Mouse (Mus musculus) retina, postnatal 1 day (tissue): ENCODE measurements at regions not wholly inside any gene's neighbourhood (a gene's known extent, or its start where the extent isn't known, plus 50 kb on each side); places are given as distances from the start of the nearest gene placed in this dataset.

Experiments
- DNase-seq: peaks from one replicate; pipeline ENCODE4 v3.0.0-alpha.2; 2012

DNA sequence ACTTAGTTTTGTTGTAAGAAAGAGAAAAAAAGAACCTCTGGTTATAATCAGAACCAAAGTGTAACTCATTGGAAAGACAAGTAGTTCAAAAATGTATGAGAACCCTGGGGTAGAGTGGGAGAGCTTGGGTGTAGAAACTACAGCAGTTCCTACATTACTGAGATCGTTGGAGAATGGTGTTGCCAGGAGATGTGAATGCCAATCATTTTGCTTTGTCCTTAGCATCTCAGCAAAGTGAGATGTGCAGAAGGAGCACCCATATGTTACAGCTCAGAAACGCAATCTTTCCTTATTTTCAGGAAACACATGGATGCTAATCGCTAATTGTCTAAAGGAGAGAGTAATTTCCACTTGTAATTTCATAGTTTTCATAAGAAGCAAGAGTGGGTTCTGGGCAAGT lies 286.2 kb upstream of the Mctp2 start:
- no peak for DNase-seq

DNA sequence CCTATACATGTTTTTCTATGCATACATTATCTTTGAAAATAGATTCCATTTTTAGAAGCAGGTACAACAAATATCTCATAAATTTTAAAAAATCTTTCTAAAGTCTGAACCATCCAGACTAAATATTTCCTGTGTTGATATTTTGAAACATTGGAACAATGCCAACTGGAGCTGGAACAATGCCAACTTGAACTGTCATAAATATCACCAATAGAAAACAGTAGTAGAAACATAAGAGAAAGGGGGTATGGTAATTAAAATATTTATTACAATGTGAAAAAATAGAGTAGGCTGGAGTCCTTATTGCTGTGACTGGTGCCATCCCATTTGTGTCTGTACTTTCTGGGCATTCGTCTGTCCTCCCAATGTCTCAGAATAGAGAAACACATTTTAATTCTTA lies 286.9 kb upstream of the Mctp2 start:
- DNase-seq = no peak

DNA sequence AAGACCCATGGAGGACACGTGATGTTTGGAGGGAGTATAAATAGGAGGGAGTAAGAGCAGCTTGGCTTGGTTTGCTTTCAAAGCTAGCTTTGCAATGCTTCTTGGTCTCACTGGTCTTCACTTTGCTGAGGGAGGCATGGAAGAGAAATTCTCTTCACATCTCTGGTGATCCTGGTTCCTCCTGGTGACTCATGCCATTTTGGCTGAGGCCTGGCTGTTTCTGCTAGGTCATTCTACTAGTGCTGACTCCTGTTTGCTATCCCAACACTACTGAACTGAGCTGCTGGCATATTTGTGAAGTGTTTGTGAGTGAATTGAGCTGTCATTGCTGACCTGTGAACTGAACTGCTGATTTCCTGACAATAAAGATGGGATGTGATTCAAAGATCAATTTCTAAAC lies 288.3 kb upstream of the Mctp2 start:
- DNase-seq = no peak

DNA sequence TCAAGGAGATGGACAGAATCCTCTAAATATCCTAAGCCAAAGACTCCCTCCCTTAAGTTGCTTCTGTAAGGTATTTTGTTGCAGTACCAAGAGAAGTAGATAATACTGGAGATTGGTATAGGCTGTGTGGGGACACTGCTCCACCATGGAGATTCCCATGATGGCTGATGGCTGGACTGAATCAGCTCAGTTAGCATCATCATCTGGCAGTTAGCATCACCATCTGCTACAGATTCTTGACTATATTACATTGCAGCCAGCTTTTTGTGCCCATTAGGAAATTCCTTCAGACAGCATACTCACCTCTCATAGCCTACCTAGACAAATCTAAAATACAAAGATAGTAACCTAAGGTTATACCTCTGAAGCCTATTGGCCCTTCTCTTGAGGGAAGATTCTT lies 290.6 kb upstream of the Mctp2 start:
- DNase-seq = no peak

DNA sequence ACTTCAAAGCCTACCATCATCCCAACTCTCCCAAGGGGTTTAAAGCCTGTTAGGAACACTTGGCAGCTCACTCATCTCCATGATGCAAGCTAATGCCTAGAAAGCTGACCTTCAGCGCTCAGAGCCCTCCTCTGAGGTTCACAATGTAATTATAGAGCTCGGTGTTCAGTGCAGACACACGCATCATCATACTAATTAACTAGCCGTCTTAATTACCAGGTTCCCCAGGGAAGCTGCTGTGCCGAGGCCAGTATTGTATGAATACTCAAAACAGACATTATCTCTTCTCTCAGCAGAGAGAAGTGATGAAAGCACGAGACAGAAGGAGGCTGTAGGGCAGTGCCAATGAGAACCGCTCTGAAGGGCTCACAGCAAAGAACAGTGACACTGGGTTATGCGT lies 295.5 kb upstream of the Mctp2 start:
- DNase-seq = peak; percentile 6

DNA sequence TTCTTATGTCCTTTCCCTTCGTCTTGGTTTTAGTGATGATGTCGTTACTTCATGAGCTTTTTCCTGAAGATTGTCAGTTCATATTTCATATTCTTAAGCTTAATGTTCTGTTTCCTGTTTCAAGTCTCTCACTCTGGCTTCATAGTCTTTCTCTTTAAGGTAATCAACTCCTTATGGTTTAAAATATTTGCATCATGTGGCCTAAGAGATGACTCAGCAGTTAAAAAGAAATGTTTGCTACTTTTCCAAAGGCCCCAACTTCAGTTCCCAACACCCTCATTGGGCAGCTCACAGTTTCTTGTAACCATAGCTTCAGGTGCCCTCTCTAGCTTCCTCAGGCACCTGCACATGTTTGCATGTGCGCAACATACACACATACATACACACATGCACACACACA lies 303.4 kb upstream of the Mctp2 start:
- DNase-seq = no peak

DNA sequence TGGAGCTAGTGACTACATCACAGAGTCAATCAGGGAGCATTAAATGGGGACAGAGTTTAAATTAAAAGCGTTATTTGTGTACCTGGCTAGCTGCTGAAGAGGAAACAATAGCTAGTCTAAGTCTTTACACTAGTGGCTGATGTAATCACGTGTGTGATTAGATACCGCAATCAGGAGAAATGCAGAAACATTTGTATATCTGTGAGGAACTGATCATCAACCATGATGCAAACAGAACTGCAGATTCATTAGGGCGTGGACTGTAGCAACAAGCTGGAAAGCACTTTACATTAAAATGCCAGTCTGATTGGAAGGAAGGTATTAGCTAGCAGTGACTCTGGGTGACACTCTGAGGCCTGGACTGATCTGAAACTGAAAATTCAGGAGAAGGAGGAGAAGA lies 308.8 kb upstream of the Mctp2 start:
- DNase-seq = no peak

GRCm38 (mm10) chr7:72627369-72627768 lies 321.0 kb upstream of the Mctp2 start:
- no peak for DNase-seq

DNA sequence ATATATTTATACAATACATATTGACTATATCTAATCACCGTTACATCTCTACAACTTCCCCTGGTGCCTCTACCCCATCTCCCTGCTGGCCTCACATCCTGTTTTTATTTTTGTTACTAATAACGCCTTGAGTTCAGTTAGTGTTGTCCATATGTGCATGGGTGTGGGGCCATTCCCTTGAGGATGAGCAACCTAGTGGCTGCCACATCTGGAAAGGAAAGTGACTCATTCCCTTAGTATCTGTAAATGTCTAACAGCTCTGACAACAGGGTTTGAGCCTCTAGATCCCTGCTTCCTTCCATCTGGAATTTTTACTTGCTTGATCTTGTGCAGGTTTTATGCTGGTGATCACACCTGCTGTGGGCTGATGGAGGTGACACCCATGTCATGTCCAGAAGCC lies 333.2 kb upstream of the Mctp2 start:
- no peak for DNase-seq

- no peak for DNase-seq
Observed at GRCm38 (mm10) chr7:72675018-72675417, 368.6 kb upstream of the Mctp2 start.

- DNase-seq = peak; percentile 15
Observed at GRCm38 (mm10) chr7:72685803-72686202, 379.4 kb upstream of the Mctp2 start.

GRCm38 (mm10) chr7:72687356-72687755 lies 380.9 kb upstream of the Mctp2 start:
- DNase-seq = no peak

DNA sequence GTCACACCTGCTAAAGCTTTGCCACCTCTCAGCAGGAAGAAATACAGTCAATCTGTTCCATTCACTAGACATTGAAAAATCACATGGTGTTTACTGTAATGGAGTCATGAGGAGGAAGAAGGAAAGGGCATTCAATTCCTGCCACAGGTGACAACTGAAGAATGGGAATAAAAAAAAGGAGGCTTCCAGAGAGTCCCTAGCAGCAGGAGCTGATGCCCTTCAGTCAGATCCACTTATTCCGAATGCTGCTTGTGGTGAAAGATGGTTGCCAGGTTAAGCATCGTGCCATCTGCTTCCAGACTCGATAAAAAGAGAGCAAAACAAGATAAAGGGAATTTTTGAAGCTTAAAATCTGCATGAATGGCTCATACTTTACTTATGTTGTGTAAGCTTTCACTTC lies 385.0 kb upstream of the Mctp2 start:
- DNase-seq = no peak

GRCm38 (mm10) chr7:72691859-72692258 lies 385.5 kb upstream of the Mctp2 start:
- DNase-seq = no peak

DNA sequence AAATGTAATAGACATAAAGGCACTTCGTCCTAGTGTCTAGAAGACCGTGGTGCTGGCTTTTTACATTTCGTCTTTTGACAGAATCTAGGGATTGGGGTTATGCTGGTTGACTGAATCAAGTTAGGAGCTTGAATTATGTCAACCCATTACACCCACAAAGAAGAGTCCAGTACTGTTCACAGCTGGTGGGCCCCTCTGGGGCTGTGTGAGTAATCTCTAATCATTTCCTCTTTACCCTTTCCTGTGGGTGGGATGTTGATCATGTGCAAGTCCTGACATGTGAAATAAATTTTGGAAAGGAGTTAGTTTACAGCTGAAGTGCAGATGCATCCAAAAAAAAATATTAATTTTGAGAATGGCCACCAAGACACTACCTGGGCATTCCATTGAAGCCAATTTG lies 390.3 kb upstream of the Mctp2 start:
- DNase-seq = no peak

- DNase-seq = no peak
Observed at GRCm38 (mm10) chr7:72703652-72704341, 397.4 kb upstream of the Mctp2 start.

GRCm38 (mm10) chr7:72711193-72712131 lies 405.1 kb upstream of the Mctp2 start:
- peak; percentile 26 for DNase-seq

DNA sequence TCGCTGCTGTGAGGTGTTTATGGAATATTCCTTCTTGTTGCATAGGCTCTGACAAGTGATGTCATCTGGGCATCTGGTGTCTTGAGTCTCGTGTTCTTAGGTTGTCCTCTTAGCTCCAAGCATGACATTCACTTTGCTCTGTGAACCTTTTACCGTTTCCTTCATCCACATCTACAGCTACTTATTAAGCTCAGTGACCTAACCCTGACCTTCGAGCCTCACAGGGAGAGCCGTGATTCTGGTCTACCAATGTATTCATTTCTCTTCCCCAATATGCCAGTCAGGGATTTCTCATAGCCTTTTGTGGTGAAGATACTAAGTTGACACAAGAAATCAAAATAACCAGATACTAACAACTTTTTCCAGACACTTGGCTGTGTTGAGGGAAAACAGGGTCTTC lies 409.0 kb upstream of the Mctp2 start:
- no peak for DNase-seq

GRCm38 (mm10) chr7:72716051-72716450 lies 409.6 kb upstream of the Mctp2 start:
- DNase-seq = no peak

DNA sequence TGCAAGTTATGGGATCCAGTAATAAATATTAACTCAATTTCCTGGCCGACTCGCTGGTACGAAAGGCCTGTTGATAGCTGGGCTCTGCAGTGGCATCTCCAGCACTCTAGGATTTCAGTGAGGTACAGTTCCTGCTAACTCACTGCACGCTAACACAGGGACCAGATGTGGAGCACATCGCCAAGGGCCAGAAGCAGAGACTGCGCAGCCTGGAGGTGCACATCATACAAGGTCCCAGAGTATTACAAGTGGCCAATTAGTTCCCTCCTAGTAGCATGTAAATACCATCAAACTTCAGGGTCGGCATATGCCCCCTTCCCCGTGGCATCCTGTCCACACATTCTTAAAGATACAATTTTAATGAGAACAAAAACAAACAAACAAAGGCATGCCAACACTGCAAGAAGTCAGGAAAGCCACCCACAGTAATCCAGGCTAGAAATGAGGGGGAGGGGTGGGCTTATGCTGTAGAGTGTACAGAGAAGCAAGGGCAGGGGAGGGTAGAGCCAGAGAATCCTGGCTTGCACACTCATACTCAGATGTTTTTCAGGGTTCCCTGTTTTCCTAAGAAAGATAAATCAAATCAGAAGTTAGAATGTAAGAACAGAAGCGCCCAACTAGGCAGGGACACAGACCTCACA lies 419.9 kb upstream of the Mctp2 start:
- no peak for DNase-seq

GRCm38 (mm10) chr7:72737792-72738191 lies 431.4 kb upstream of the Mctp2 start:
- peak; percentile 43 for DNase-seq

GRCm38 (mm10) chr7:72738324-72738944 lies 432.0 kb upstream of the Mctp2 start:
- peak; percentile 56 for DNase-seq

DNA sequence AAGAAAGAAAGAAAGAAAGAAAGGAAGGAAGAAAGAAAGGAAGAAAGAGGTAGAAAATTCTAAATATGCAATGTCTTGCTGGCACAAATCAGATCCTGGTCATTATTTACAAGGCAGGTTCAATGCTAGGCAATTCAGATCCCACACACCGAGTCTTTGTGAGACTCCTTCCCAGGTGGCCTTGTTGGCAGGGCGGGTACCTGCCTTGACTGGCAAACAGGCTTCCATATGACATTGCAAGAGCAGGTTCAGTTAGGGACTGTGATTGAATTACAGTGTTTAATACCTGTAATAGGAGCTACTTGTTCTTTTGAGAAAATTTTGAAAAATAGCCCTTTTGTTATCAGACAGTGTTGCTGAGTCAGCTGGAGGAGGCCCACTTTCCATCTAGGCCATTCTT lies 436.0 kb upstream of the Mctp2 start:
- no peak for DNase-seq
